Mouse (Mus musculus) c-Kit-positive CD71-positive TER-119-positive erythroid progenitor cells, embryonic 14.5 days (primary cell): ENCODE measurements around the gene Ldlrap1.
"Not testable (repeated sequence)": the region's sequence is repeated elsewhere in the genome, so short reads cannot be mapped to it uniquely, and the experiment has no call there.

Source experiments
- DNase-seq: peaks from one replicate; pipeline ENCODE4 v3.0.0-alpha.2; 2013; ENCODE audit warnings: low spot score

Ldlrap1 gene

GRCm38 (mm10) chr4:134767426-134768225 lies at the start of gene Ldlrap1:
TSS of gene Ldlrap1 (minus strand) at chr4:134768024.
- DNase-seq, result peak; percentile 78

- no peak for DNase-seq
Observed at GRCm38 (mm10) chr4:134814229-134814571, 46.4 kb upstream of the Ldlrap1 start.

GRCm38 (mm10) chr4:134813406-134814228 lies 45.8 kb upstream of the Ldlrap1 start:
- no peak for DNase-seq

- DNase-seq, result no peak
Observed at GRCm38 (mm10) chr4:134804765-134805164, 36.9 kb upstream of the Ldlrap1 start.

- no peak for DNase-seq
Observed at GRCm38 (mm10) chr4:134802765-134803164, 34.9 kb upstream of the Ldlrap1 start.

GRCm38 (mm10) chr4:134802155-134802554 lies 34.3 kb upstream of the Ldlrap1 start:
- DNase-seq, result no peak

GRCm38 (mm10) chr4:134800693-134801092 lies 32.9 kb upstream of the Ldlrap1 start:
- no peak for DNase-seq

GRCm38 (mm10) chr4:134800098-134800497 lies 32.3 kb upstream of the Ldlrap1 start:
- DNase-seq, result no peak

GRCm38 (mm10) chr4:134799272-134799671 lies 31.4 kb upstream of the Ldlrap1 start:
- DNase-seq, result peak; percentile 70

GRCm38 (mm10) chr4:134798861-134799260 lies 31.0 kb upstream of the Ldlrap1 start:
- no peak for DNase-seq

- DNase-seq, result no peak
Observed at GRCm38 (mm10) chr4:134797621-134798020, 29.8 kb upstream of the Ldlrap1 start.

GRCm38 (mm10) chr4:134796581-134797361 lies 28.9 kb upstream of the Ldlrap1 start:
- peak; percentile 39 for DNase-seq

- DNase-seq, result no peak
Observed at GRCm38 (mm10) chr4:134795819-134796485, 28.1 kb upstream of the Ldlrap1 start.

GRCm38 (mm10) chr4:134794959-134795358 lies 27.1 kb upstream of the Ldlrap1 start:
- DNase-seq, result not testable (repeated sequence)

GRCm38 (mm10) chr4:134793213-134793956 lies 25.6 kb upstream of the Ldlrap1 start:
- peak; percentile 71 for DNase-seq

- DNase-seq, result no peak
Observed at GRCm38 (mm10) chr4:134791731-134792130, 23.9 kb upstream of the Ldlrap1 start.

GRCm38 (mm10) chr4:134786946-134787345 lies 19.1 kb upstream of the Ldlrap1 start:
- DNase-seq, result no peak

- peak; percentile 70 for DNase-seq
Observed at GRCm38 (mm10) chr4:134784701-134785100, 16.9 kb upstream of the Ldlrap1 start.

- DNase-seq, result no peak
Observed at GRCm38 (mm10) chr4:134779136-134779934, 11.5 kb upstream of the Ldlrap1 start.

- DNase-seq, result no peak
Observed at GRCm38 (mm10) chr4:134776246-134776645, 8.4 kb upstream of the Ldlrap1 start.
